Mouse (Mus musculus) hindbrain, embryonic 13.5 days (tissue): ENCODE data around the gene Exog. TPM values are rescaled to one million over a fixed set of nuclear protein-coding genes. Genes with fewer than 3 reads are reported as not detected.

Experiments
- polyA plus RNA-seq: library from polyadenylated mRNA; unstranded; fragments of >200 nt; fragmentation: Nextera tagmentation; extraction: Ambion mirVana; gene quantifications from 2 replicates; pipeline ENCODE4 v1.2.1, GENCODE M21; 2015

The Exog gene
- polyA plus RNA-seq, 1 experiment from 2014 or later = 48.4 TPM

Other genes starting within 250 kb of the Exog start
- not detected in 2 replicates for gene Slc22a13, start 235.8 kb upstream of the Exog start, polyA plus RNA-seq
- 11.8 and 13.0 TPM in 2 replicates for gene Oxsr1, start 122.5 kb upstream of the Exog start, polyA plus RNA-seq
- gene Acaa1a, start 105.3 kb upstream of the Exog start, polyA plus RNA-seq = 106 and 110 TPM in 2 replicates
- 6.1 and 6.2 TPM in 2 replicates for gene Myd88, start 103.5 kb upstream of the Exog start, polyA plus RNA-seq
- gene Xylb, start 87.6 kb upstream of the Exog start, polyA plus RNA-seq = 2.4 and 2.5 TPM in 2 replicates
- not detected in 2 replicates for gene Slc22a14, start 79.4 kb upstream of the Exog start, polyA plus RNA-seq
- 44.4 and 48.6 TPM in 2 replicates for gene Acvr2b, start 42.8 kb upstream of the Exog start, polyA plus RNA-seq
- 0.25 and 0.32 TPM in 2 replicates for gene Scn5a, start 134.1 kb downstream of the Exog start, polyA plus RNA-seq